Mouse (Mus musculus): Measurements from ENCODE around the gene Cdh8. TPM values are rescaled to one million over a fixed set of nuclear protein-coding genes. Genes with fewer than 3 reads are reported as not detected.

The Cdh8 gene
- 10 to 100 TPM; 46.3 to 46.8 TPM for total RNA-seq (2021)
- long read RNA-seq, experiment 1, full-length matches to known transcripts = 15 of 22 reads
- long read RNA-seq, experiment 1, partial matches to known transcripts = 2 of 22 reads
- long read RNA-seq, experiment 1, other reads (novel, unspliced or antisense) = 5 of 22 reads
- long read RNA-seq, experiment 2, full-length matches to known transcripts = 12 of 14 reads
- long read RNA-seq, experiment 2, partial matches to known transcripts = 0 of 14 reads
- long read RNA-seq, experiment 2, other reads (novel, unspliced or antisense) = 2 of 14 reads

- Histone ChIP-seq H3K4me3 (peak within 1 kb of the TSS; percentile 70), H3K27ac (peak within 1 kb of the TSS; percentile 78)
- DNase-seq (ENCODE audit: extremely low spot score in 1 of 2, low spot score in 2 of 2) = peak; percentile 77 to 78
- TF ChIP-seq CTCF (IDR thresholded peaks at IDR 0.05) = no peak
- intact Hi-C loops (cut with DNase I) = loop anchor here (5.0 kb wide), 1 partner anchor 149 kb away; no protein-coding TSS in a partner anchor
Observed at GRCm38 (mm10) chr8:99415966-99416781, at the start of gene Cdh8. Gene Cdh8 (minus strand): TSS chr8:99416471.

GRCm38 (mm10) chr8:99446506-99446905, 30.2 kb upstream of the Cdh8 start:
- no peak overlapping the region for H3K27ac ChIP-seq
- no peak for TF ChIP-seq CTCF (IDR thresholded peaks at IDR 0.05)
- no peak overlapping the region for H3K4me3 ChIP-seq
- intact Hi-C loops (cut with DNase I) = no loop called here
- DNase-seq (ENCODE audit: extremely low spot score in 1 of 2, low spot score in 2 of 2) = no peak

- no peak overlapping the region for H3K27ac ChIP-seq
- no peak overlapping the region for H3K4me3 ChIP-seq
- TF ChIP-seq CTCF (IDR thresholded peaks at IDR 0.05) = no peak
- intact Hi-C loops (cut with DNase I) = no loop called here
- no peak for DNase-seq (ENCODE audit: extremely low spot score in 1 of 2, low spot score in 2 of 2)
Observed at GRCm38 (mm10) chr8:99425901-99426300, 9.6 kb upstream of the Cdh8 start.

- TF ChIP-seq CTCF (IDR thresholded peaks at IDR 0.05) = peak; percentile 62
- H3K27ac ChIP-seq = 0 out of 2 replicates have a peak overlapping the region, but pooled peaks have one; percentile 28
- DNase-seq (ENCODE audit: extremely low spot score in 1 of 2, low spot score in 2 of 2) = no peak
- H3K4me3 ChIP-seq = peak overlapping the region; percentile 19
- intact Hi-C loops (cut with DNase I) = loop anchor here (5.0 kb wide), 1 partner anchor 1351 kb away; no protein-coding TSS in a partner anchor
Observed at GRCm38 (mm10) chr8:99421516-99421915, 5.2 kb upstream of the Cdh8 start.

- no peak overlapping the region for H3K4me3 ChIP-seq
- intact Hi-C loops (cut with DNase I) = loop anchor here (5.0 kb wide), 2 partner anchors 152 to 1353 kb away; no protein-coding TSS in a partner anchor
- DNase-seq (ENCODE audit: extremely low spot score in 1 of 2, low spot score in 2 of 2) = no peak
- H3K27ac ChIP-seq = no peak overlapping the region
- TF ChIP-seq CTCF (IDR thresholded peaks at IDR 0.05) = peak; percentile 25
Observed at GRCm38 (mm10) chr8:99419726-99420125, 3.5 kb upstream of the Cdh8 start.

- intact Hi-C loops (cut with DNase I) = loop anchor here (5.0 kb wide), 1 partner anchor 150 kb away; no protein-coding TSS in a partner anchor
- DNase-seq (ENCODE audit: extremely low spot score in 1 of 2, low spot score in 2 of 2) = no peak
- H3K4me3 ChIP-seq = peak overlapping the region; percentile 70
- no peak for TF ChIP-seq CTCF (IDR thresholded peaks at IDR 0.05)
- H3K27ac ChIP-seq = peak overlapping the region; percentile 28; the same call in 1 of the 2 replicates
Observed at GRCm38 (mm10) chr8:99417456-99417855, 1.2 kb upstream of the Cdh8 start.

- Histone ChIP-seq H3K27ac (peak overlapping the region; percentile 71), H3K4me3 (peak overlapping the region; percentile 70)
- peak; percentile 49 to 63 for DNase-seq (ENCODE audit: extremely low spot score in 1 of 2, low spot score in 2 of 2)
- TF ChIP-seq CTCF (IDR thresholded peaks at IDR 0.05) = no peak
- intact Hi-C loops (cut with DNase I) = loop anchor here (5.0 kb wide), 1 partner anchor 148 kb away; no protein-coding TSS in a partner anchor
Observed at GRCm38 (mm10) chr8:99415076-99415965, 950 bp downstream of the Cdh8 start.

GRCm38 (mm10) chr8:99414483-99414921, 1.8 kb downstream of the Cdh8 start:
- intact Hi-C loops (cut with DNase I) = no loop called here

GRCm38 (mm10) chr8:99413877-99414482, 2.3 kb downstream of the Cdh8 start:
- intact Hi-C loops (cut with DNase I) = no loop called here
- peak overlapping the region; percentile 70 for H3K4me3 ChIP-seq
- H3K27ac ChIP-seq = peak overlapping the region; percentile 71
- no peak for TF ChIP-seq CTCF (IDR thresholded peaks at IDR 0.05)
- DNase-seq (ENCODE audit: extremely low spot score in 1 of 2, low spot score in 2 of 2) = no peak

More at GRCm38 (mm10) chr8:99414483-99414921, 1.8 kb downstream of the Cdh8 start:
- Histone ChIP-seq H3K27ac (peak overlapping the region; percentile 71), H3K4me3 (peak overlapping the region; percentile 70)
- no peak for DNase-seq (ENCODE audit: extremely low spot score in 1 of 2, low spot score in 2 of 2)
- no peak for TF ChIP-seq CTCF (IDR thresholded peaks at IDR 0.05)

GRCm38 (mm10) chr8:99393908-99394307, 22.4 kb downstream of the Cdh8 start:
- no peak for DNase-seq (ENCODE audit: extremely low spot score in 1 of 2, low spot score in 2 of 2)
- no peak for TF ChIP-seq CTCF (IDR thresholded peaks at IDR 0.05)
- Histone ChIP-seq H3K4me3 (no peak overlapping the region), H3K27ac (no peak overlapping the region)
- intact Hi-C loops (cut with DNase I) = no loop called here

GRCm38 (mm10) chr8:99370104-99370503, 46.2 kb downstream of the Cdh8 start:
- Histone ChIP-seq H3K4me3 (no peak overlapping the region), H3K27ac (no peak overlapping the region)
- TF ChIP-seq CTCF (IDR thresholded peaks at IDR 0.05) = no peak
- intact Hi-C loops (cut with DNase I) = no loop called here
- DNase-seq (ENCODE audit: extremely low spot score in 1 of 2, low spot score in 2 of 2) = peak in 1 of 2 experiments; percentile 21

Data from left cerebral cortex, adult 2 months (tissue).